Mouse (Mus musculus): ENCODE results near the gene Ell. TPM values are rescaled to one million over a fixed set of nuclear protein-coding genes. Genes with fewer than 3 reads are reported as not detected.

Ell gene
- polyA plus RNA-seq, 1 experiment = 24.9 TPM

GRCm38 (mm10) chr8:70629574-70630531 is 90.6 kb downstream of the Ell start:
- DNase-seq (ENCODE audit: low read depth, low spot score) = no peak
- WGBS = under 1% methylated on average over 60 of the region's 60 CpGs

DNA sequence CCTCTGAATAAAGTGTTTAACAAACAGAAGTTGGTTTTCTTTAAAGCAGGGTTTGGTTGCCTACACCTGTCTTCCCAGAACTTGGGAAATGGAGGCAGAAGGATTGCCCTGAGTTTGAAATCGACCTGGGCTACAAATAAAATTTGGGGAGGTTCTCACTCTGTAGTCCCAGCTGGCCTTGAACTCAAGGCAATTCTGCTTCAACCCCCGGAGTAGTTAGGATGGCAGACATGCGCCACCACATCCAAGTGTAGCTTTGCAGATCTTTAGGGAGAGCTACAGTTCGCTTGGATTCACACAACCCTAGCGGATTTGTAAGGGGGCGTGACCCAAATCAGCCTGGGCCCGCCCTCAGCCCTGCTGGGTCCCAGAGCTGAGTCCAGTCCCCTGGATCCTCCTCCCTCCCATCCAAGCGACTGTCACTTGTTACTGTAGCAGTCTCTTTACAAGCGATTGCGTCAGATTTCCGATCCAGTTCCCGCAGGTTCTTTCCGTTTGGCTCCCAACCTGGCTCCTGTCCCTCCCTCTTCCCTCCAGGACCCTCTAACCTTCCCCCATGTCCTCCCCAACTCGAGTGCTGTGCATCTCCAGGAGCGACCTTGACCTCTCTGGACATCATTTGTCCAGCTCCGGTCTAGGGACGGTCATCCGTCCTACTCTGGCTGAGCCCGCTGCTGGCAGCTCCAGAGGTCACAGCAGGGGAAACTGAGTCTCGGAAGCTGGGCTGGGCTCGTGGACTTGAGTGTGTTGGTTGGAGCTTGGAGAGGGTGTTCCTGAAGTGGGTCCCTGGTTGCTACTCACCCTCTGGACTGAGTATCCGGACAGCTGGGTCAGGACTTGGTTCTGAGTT is 91.5 kb downstream of the Ell start:
- no peak for DNase-seq (ENCODE audit: low read depth, low spot score)
- WGBS = 6% methylated on average over 22 of the region's 22 CpGs

DNA sequence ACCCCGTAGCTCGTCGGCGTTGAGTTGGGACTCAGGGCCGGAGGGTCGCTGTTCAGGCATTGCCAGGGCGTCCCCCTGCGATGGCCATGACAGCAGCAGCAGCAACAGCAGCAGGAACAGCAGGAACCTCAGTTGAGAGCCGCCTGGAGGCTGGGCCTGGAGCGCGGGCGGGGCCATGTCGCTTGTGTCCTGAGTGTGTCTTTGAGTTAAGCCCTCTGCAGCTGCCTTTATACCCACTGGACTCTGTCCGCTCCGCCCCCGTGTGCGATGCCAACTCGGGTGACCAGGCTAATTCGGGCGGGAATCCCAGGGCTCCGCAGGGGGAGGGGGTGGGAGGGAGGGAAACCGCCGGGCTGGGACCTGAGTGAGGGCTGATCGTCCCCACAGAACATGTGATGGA is 92.2 kb downstream of the Ell start:
- 7% methylated on average over 24 of the region's 24 CpGs for WGBS
- DNase-seq (ENCODE audit: low read depth, low spot score) = no peak

DNA sequence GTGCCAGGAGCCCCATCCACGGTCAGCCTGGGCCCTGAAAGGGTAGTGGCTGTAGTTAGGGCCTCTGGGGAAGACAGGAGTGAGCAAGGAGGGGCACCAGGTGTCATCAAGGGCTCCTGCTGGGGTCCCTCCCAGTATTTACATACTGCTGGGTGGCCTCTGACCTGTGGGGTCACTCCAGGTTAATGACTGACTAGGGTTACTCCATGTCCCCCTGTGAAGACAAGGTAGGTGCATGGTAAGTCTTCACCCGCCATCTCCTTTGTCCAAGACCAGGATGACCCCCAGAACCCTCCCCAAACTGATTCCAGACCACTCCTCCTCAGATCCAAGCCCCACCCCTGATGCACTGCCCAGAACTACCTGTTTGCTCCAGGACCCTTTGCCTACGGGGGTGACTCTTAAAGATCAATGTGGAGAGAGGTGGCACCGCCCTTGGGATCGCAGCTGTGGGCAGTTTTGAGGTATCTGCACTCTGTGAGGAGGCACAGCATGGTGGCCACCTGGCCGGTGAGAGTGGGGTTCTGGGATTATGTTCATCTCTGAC is 93.2 kb downstream of the Ell start, which contains the start of gene Gdf15:
Gdf15 (minus strand) TSS at position 111 of the 547 bp plus-strand sequence.
- WGBS = 84% methylated on average over 6 of the region's 6 CpGs
- no peak for DNase-seq (ENCODE audit: low read depth, low spot score)

- 13% methylated on average over 6 of the region's 6 CpGs for WGBS
- no peak for DNase-seq (ENCODE audit: low read depth, low spot score)
Observed at GRCm38 (mm10) chr8:70634066-70634465, 94.8 kb downstream of the Ell start.

- WGBS = 65% methylated on average over 6 of the region's 6 CpGs
- no peak for DNase-seq (ENCODE audit: low read depth, low spot score)
Observed at GRCm38 (mm10) chr8:70635527-70635926, 96.3 kb downstream of the Ell start.

GRCm38 (mm10) chr8:70636838-70637237 is 97.6 kb downstream of the Ell start:
- 29% methylated on average over 8 of the region's 8 CpGs for WGBS
- no peak for DNase-seq (ENCODE audit: low read depth, low spot score)

- no peak for DNase-seq (ENCODE audit: low read depth, low spot score)
- WGBS = 41% methylated on average over 9 of the region's 9 CpGs
Observed at GRCm38 (mm10) chr8:70638752-70639151, 99.5 kb downstream of the Ell start.

Other genes starting within 250 kb of the Ell start
- gene Ddx49, start 237.0 kb upstream of the Ell start, polyA plus RNA-seq (2012; rRNA removed) = 40.9 and 57.8 TPM in 2 replicates
- gene Cope, start 236.9 kb upstream of the Ell start, polyA plus RNA-seq (2012; rRNA removed) = 438 and 500 TPM in 2 replicates
- 0.36 and 0.64 TPM in 2 replicates for gene Cers1, start 223.7 kb upstream of the Ell start, polyA plus RNA-seq (2012; rRNA removed)
- gene Gdf1, start 209.6 kb upstream of the Ell start, polyA plus RNA-seq (2012; rRNA removed) = 0.14 and 0.26 TPM in 2 replicates
- 24.5 and 35.3 TPM in 2 replicates for gene Upf1, start 186.2 kb upstream of the Ell start, polyA plus RNA-seq (2012; rRNA removed)
- gene Comp, start 165.9 kb upstream of the Ell start, polyA plus RNA-seq (2012; rRNA removed) = 0.15 and 0.25 TPM in 2 replicates
- gene Crtc1, start 99.9 kb upstream of the Ell start, polyA plus RNA-seq (2012; rRNA removed) = 7.6 and 9.3 TPM in 2 replicates
- gene Klhl26, start 62.5 kb upstream of the Ell start, polyA plus RNA-seq (2012; rRNA removed) = 16.8 and 22.1 TPM in 2 replicates
- 2.1 and 2.4 TPM in 2 replicates for gene Tmem59l, start 52.1 kb upstream of the Ell start, polyA plus RNA-seq (2012; rRNA removed)
- 1.1 and 2.0 TPM in 2 replicates for gene Crlf1, start 46.3 kb upstream of the Ell start, polyA plus RNA-seq (2012; rRNA removed)
- gene Rex1bd, start 32.7 kb upstream of the Ell start, polyA plus RNA-seq (2012; rRNA removed) = 137 and 159 TPM in 2 replicates
- gene Uba52, start 28.7 kb upstream of the Ell start, polyA plus RNA-seq (2012; rRNA removed) = 768 and 796 TPM in 2 replicates
- gene Fkbp8, start 11.7 kb upstream of the Ell start, polyA plus RNA-seq (2012; rRNA removed) = 422 and 497 TPM in 2 replicates
- gene Kxd1, start 11.5 kb upstream of the Ell start, polyA plus RNA-seq (2012; rRNA removed) = 64.3 and 72.6 TPM in 2 replicates
- gene Isyna1, start 54.9 kb downstream of the Ell start, polyA plus RNA-seq (2012; rRNA removed) = 103 and 108 TPM in 2 replicates
- gene Ssbp4, start 69.4 kb downstream of the Ell start, polyA plus RNA-seq (2012; rRNA removed) = 110 and 122 TPM in 2 replicates
- 7.3 and 8.5 TPM in 2 replicates for gene Lrrc25, start 76.7 kb downstream of the Ell start, polyA plus RNA-seq (2012; rRNA removed)
- gene Gdf15, start 93.0 kb downstream of the Ell start, polyA plus RNA-seq (2012; rRNA removed) = 1.8 and 2.2 TPM in 2 replicates
- gene Pgpep1, start 120.9 kb downstream of the Ell start, polyA plus RNA-seq (2012; rRNA removed) = 52.0 and 73.1 TPM in 2 replicates
- gene Lsm4, start 133.8 kb downstream of the Ell start, polyA plus RNA-seq (2012; rRNA removed) = 147 TPM in 2 replicates
- 345 and 364 TPM in 2 replicates for gene Jund, start 159.5 kb downstream of the Ell start, polyA plus RNA-seq (2012; rRNA removed)
- gene Iqcn, start 164.0 kb downstream of the Ell start, polyA plus RNA-seq (2012; rRNA removed) = 0.01 TPM in 1 of 2 replicates, not detected in the other
- gene Gm3336, start 179.1 kb downstream of the Ell start, polyA plus RNA-seq (2012; rRNA removed) = 59.5 and 63.8 TPM in 2 replicates
- gene Pde4c, start 184.3 kb downstream of the Ell start, polyA plus RNA-seq (2012; rRNA removed) = 7.7 and 7.9 TPM in 2 replicates
- gene Rab3a, start 215.2 kb downstream of the Ell start, polyA plus RNA-seq (2012; rRNA removed) = 21.5 and 24.6 TPM in 2 replicates
- gene Mpv17l2, start 221.5 kb downstream of the Ell start, polyA plus RNA-seq (2012; rRNA removed) = 68.6 and 76.1 TPM in 2 replicates
- gene Pik3r2, start 237.3 kb downstream of the Ell start, polyA plus RNA-seq (2012; rRNA removed) = 82.1 and 105 TPM in 2 replicates